Mouse (Mus musculus) midbrain, embryonic 14.5 days (tissue): ENCODE measurements at regions not wholly inside any gene's neighbourhood (a gene's known extent, or its start where the extent isn't known, plus 50 kb on each side); places are given as distances from the start of the nearest gene placed in this dataset.

Experiments used
- ATAC-seq: fragments of 200-750 bp; cut with Nextera tagmentation; 2 replicates; pipeline ENCODE4 v1.8.0; 2017; ENCODE audit warnings: moderate number of reproducible peaks, moderate library complexity; ENCODE audit not compliant: low FRiP score, low TSS enrichment
- DNase-seq: peaks from one replicate; pipeline ENCODE4 v3.0.0-alpha.2; 2015
- H3K27ac ChIP-seq: fragments of 300-500 bp; sonication (generic); replicated peaks from 2 replicates; pipeline ENCODE4 v1.5.1; 2014; ENCODE audit warnings: mild to moderate bottlenecking, low read depth, low read length, moderate library complexity
- H3K27me3 ChIP-seq: fragments of 300-500 bp; sonication (generic); 2 replicates; pipeline ENCODE4 v1.6.1; 2014; ENCODE audit warnings: low read length, control low read depth, mixed read lengths; ENCODE audit not compliant: control insufficient read depth, insufficient read depth
- H3K36me3 ChIP-seq: fragments of 300-500 bp; sonication (generic); 2 replicates; pipeline ENCODE4 v1.6.1; 2014; ENCODE audit warnings: low read length, control low read depth; ENCODE audit not compliant: control insufficient read depth, insufficient read depth
- H3K4me1 ChIP-seq: fragments of 300-500 bp; sonication (generic); 2 replicates; pipeline ENCODE4 v1.6.1; 2014; ENCODE audit warnings: mild to moderate bottlenecking, antibody characterized with exemption, low read length, control low read depth; ENCODE audit not compliant: control insufficient read depth, insufficient read depth
- H3K4me2 ChIP-seq: fragments of 300-500 bp; sonication (generic); 2 replicates; pipeline ENCODE4 v1.6.1; 2014; ENCODE audit warnings: mild to moderate bottlenecking, low read length, moderate library complexity
- H3K4me3 ChIP-seq: fragments of 300-500 bp; sonication (generic); replicated peaks from 2 replicates; pipeline ENCODE4 v1.5.1; 2014; ENCODE audit warnings: low read depth, low read length
- H3K9ac ChIP-seq: fragments of 300-500 bp; sonication (generic); replicated peaks from 2 replicates; pipeline ENCODE4 v1.6.1; 2014; ENCODE audit warnings: mild to moderate bottlenecking, low read length, moderate library complexity
- H3K9me3 ChIP-seq: fragments of 300-500 bp; sonication (generic); 2 replicates; pipeline ENCODE4 v1.6.1; 2016; ENCODE audit warnings: low read length, control low read depth, mixed read lengths; ENCODE audit not compliant: control insufficient read depth
- WGBS: fragments of 180-500 bp; shearing (Covaris S2); extraction: QIAGEN DNeasy Blood & Tissue Kit; methylation state at CpG from one replicate; pipeline ENCODE4 v1.1.7; 2014; 5-methylcytosine and 5-hydroxymethylcytosine counted together

- ATAC-seq (no peak), DNase-seq (no peak)
- Histone ChIP-seq H3K27me3 (no peaks in the 10 kb centered on the region), H3K9ac (no peak overlapping the region), H3K4me3 (no peak overlapping the region), H3K27ac (no peak overlapping the region), H3K4me1 (0 out of 2 replicates have a peak, but pooled peaks cover 6% of the 10 kb centered on the region), H3K9me3 (no peaks in the 10 kb centered on the region), H3K4me2 (no peak overlapping the region), H3K36me3 (no peaks in the 10 kb centered on the region)
- 40% methylated on average over 8 of the region's 8 CpGs for WGBS
These were observed 213.3 kb downstream of the Bcl2l11 start for GRCm38 (mm10) chr2:128339061-128339642.

- ATAC-seq (no peak), DNase-seq (peak; percentile 41)
- no peak overlapping the region for H3K4me2 ChIP-seq
- no peak overlapping the region for H3K4me3 ChIP-seq
- 0 out of 2 replicates have a peak, but pooled peaks cover 6% of the 10 kb centered on the region for H3K4me1 ChIP-seq
- H3K27me3 ChIP-seq = no peaks in the 10 kb centered on the region
- H3K9me3 ChIP-seq = no peaks in the 10 kb centered on the region
- no peak overlapping the region for H3K9ac ChIP-seq
- no peak overlapping the region for H3K27ac ChIP-seq
- no peaks in the 10 kb centered on the region for H3K36me3 ChIP-seq
- 42% methylated on average over 19 of the region's 19 CpGs for WGBS
These were observed 214.0 kb downstream of the Bcl2l11 start for GRCm38 (mm10) chr2:128339643-128340487.

GRCm38 (mm10) chr2:128340631-128341240, 214.9 kb downstream of the Bcl2l11 start:
- Histone ChIP-seq H3K4me2 (no peak overlapping the region), H3K9ac (no peak overlapping the region), H3K4me1 (0 out of 2 replicates have a peak, but pooled peaks cover 6% of the 10 kb centered on the region), H3K27me3 (no peaks in the 10 kb centered on the region), H3K36me3 (no peaks in the 10 kb centered on the region), H3K27ac (no peak overlapping the region), H3K9me3 (no peaks in the 10 kb centered on the region), H3K4me3 (no peak overlapping the region)
- 95% methylated on average over 5 of the region's 5 CpGs for WGBS
- ATAC-seq (no peak), DNase-seq (no peak)

GRCm38 (mm10) chr2:128342212-128342611, 216.4 kb downstream of the Bcl2l11 start:
- Histone ChIP-seq H3K36me3 (no peaks in the 10 kb centered on the region), H3K4me3 (no peak overlapping the region), H3K27ac (no peak overlapping the region), H3K4me1 (0 out of 2 replicates have a peak, but pooled peaks cover 6% of the 10 kb centered on the region), H3K9ac (no peak overlapping the region), H3K27me3 (no peaks in the 10 kb centered on the region), H3K9me3 (no peaks in the 10 kb centered on the region), H3K4me2 (no peak overlapping the region)
- WGBS = 83% methylated on average over 9 of the region's 9 CpGs
- ATAC-seq = no peak
- DNase-seq = no peak

- Histone ChIP-seq H3K9me3 (no peaks in the 10 kb centered on the region), H3K4me1 (no peaks in the 10 kb centered on the region), H3K4me2 (no peak overlapping the region), H3K9ac (no peak overlapping the region), H3K36me3 (no peaks in the 10 kb centered on the region), H3K4me3 (no peak overlapping the region), H3K27me3 (no peaks in the 10 kb centered on the region), H3K27ac (no peak overlapping the region)
- no peak for ATAC-seq
- 89% methylated on average over 11 of the region's 11 CpGs for WGBS
- no peak for DNase-seq
These were observed 219.7 kb downstream of the Bcl2l11 start for GRCm38 (mm10) chr2:128345557-128345956.

GRCm38 (mm10) chr2:128348556-128348955, 222.7 kb downstream of the Bcl2l11 start:
- H3K4me1 ChIP-seq = no peaks in the 10 kb centered on the region
- H3K9me3 ChIP-seq = no peaks in the 10 kb centered on the region
- no peak overlapping the region for H3K4me2 ChIP-seq
- H3K27me3 ChIP-seq = no peaks in the 10 kb centered on the region
- WGBS = 76% methylated on average over 2 of the region's 2 CpGs
- ATAC-seq (no peak), DNase-seq (no peak)
- H3K27ac ChIP-seq = no peak overlapping the region
- H3K9ac ChIP-seq = no peak overlapping the region
- H3K36me3 ChIP-seq = no peaks in the 10 kb centered on the region
- no peak overlapping the region for H3K4me3 ChIP-seq

GRCm38 (mm10) chr2:128351405-128351804, 225.6 kb downstream of the Bcl2l11 start:
- no peak overlapping the region for H3K9ac ChIP-seq
- H3K27me3 ChIP-seq = no peaks in the 10 kb centered on the region
- DNase-seq (no peak), ATAC-seq (no peak)
- no peak overlapping the region for H3K4me2 ChIP-seq
- H3K9me3 ChIP-seq = no peaks in the 10 kb centered on the region
- no peak overlapping the region for H3K27ac ChIP-seq
- 91% methylated on average over 16 of the region's 16 CpGs for WGBS
- no peaks in the 10 kb centered on the region for H3K36me3 ChIP-seq
- H3K4me1 ChIP-seq = no peaks in the 10 kb centered on the region
- no peak overlapping the region for H3K4me3 ChIP-seq

- ATAC-seq (no peak), DNase-seq (no peak)
- no peak overlapping the region for H3K4me3 ChIP-seq
- H3K27me3 ChIP-seq = no peaks in the 10 kb centered on the region
- WGBS = 97% methylated on average over 1 of the region's 1 CpGs
- no peak overlapping the region for H3K27ac ChIP-seq
- no peaks in the 10 kb centered on the region for H3K9me3 ChIP-seq
- H3K36me3 ChIP-seq = no peaks in the 10 kb centered on the region
- H3K4me1 ChIP-seq = no peaks in the 10 kb centered on the region
- H3K9ac ChIP-seq = no peak overlapping the region
- no peak overlapping the region for H3K4me2 ChIP-seq
These were observed 226.7 kb downstream of the Bcl2l11 start for GRCm38 (mm10) chr2:128352533-128352932.
